Mouse (Mus musculus) Muller cell, postnatal 12 days (primary cell): ENCODE data around the gene Meaf6.

Source experiments
- DNase-seq: peaks from one replicate; pipeline ENCODE4 v3.0.0-alpha.2; 2015; ENCODE audit errors: inconsistent ontology term

Meaf6 gene

DNA sequence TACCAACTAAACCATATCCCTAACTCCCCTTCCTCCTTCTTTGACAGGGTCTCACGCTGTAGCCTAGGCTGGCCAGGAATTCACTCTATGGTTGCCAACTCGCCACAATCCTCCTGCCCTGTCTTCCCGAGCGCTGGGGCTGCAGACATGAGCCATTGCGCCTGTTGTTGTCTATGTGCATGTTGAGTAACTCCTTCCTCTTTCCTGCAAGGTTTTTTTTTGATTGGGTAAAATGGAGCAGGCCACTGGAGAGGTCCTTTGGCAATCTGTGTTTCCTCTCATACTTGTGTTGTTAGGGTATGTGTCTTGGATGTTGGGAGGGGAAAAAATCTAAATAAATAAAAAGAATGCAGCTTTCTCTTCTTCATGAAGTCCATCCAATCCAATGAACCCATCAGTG, 59.3 kb downstream of the Meaf6 start:
- no peak for DNase-seq

GRCm38 (mm10) chr4:125144627-125145026, 59.7 kb downstream of the Meaf6 start:
- peak; percentile 58 for DNase-seq

GRCm38 (mm10) chr4:125145213-125145612, 60.3 kb downstream of the Meaf6 start:
- no peak for DNase-seq

DNA sequence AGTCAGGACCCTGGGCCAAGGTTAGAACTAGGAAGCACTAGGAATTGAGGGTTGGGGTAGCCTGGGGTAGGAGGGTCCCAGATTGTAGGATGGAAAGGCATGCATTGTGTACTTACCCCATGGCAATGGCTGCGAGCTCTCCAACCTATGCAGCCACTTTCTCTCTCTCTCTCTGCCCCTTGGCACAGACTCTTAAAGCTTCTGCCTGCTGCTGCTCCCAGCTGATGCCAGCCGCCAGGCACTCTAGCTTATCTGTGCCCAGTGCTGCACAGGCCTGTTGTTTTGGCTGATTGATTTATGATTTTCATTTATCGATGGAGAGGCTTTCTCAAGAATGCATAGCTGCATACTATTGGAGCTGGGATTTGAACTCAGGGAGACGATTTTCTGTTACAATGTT, 63.0 kb downstream of the Meaf6 start:
- DNase-seq = no peak

GRCm38 (mm10) chr4:125149460-125149859, 64.5 kb downstream of the Meaf6 start:
- no peak for DNase-seq

DNA sequence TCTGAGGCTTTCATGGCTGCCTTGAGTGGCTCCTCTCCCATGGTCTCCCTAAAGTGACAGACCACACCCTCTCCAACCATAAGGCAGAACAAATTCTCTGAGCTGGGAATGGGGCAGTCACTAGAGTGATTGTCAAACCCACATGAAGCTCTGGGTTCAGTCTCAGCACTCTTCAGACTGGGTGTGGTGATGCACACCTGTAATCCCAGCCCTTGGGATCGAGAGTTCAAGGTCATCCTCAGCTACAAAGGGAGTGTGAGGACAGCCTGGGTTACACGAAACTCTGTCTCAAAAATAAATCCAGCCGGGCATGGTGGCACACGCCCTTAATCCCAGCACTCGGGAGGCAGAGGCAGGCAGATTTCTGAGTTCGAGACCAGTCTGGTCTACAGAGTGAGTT, 67.5 kb downstream of the Meaf6 start:
- no peak for DNase-seq

- no peak for DNase-seq
These were observed 68.8 kb downstream of the Meaf6 start for GRCm38 (mm10) chr4:125153659-125154241.

- no peak for DNase-seq
These were observed 70.7 kb downstream of the Meaf6 start for GRCm38 (mm10) chr4:125155646-125156045.

DNA sequence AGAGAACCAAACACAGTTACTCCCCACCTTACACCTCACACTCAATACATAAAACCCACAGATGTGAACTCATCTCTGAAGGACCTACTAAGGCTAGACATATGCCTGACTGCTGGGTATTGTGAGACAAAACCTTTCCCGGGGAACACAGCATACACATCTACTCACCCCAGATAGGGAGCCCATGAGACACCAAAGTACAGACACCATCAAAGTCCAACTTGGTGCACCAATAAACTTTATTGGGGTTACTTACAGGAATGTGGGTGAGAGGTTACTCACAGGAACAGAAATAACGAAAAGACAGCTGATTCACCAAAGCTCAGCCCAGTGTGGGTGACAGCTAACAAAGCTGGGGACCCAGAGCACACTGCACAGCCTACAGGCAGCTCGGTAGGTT, 72.4 kb downstream of the Meaf6 start:
- no peak for DNase-seq

GRCm38 (mm10) chr4:125158081-125158480, 73.1 kb downstream of the Meaf6 start:
- DNase-seq = no peak

DNA sequence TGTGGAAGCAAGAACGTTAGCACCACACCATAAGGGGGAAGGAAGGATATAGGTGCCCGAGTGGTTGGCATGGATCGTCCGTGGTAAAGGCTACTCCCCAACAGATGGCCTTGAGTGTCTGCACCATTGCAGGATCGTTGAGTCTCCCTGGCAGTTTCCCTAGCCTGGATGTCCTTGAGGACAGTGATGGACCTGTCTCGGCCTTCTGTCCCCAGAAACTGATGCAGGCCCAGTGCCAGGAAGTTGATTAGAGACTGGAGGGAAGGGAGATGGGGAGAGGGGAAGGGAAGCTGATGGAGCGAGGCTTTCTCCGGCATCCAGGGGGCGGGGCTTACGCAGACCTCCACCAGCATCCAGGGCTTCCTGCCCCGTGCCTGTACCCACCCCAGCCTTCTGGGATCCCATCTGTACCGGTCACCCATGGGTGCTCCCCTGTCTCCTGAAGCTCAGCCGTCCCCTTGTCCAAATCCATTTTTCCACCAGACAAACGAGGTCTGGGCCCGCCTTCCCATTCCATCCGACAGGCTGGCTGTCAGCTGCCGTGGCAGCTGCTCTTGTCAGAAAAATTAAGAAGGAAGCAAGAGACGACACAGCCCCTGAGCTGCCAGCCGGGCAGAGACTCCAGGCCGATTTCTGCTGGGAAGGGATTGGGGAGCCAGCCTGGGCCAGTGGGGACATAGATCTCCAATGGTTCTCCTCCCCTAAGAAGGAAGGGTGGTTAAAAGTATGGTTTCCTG, 73.8 kb downstream of the Meaf6 start:
- DNase-seq = peak; percentile 7

DNA sequence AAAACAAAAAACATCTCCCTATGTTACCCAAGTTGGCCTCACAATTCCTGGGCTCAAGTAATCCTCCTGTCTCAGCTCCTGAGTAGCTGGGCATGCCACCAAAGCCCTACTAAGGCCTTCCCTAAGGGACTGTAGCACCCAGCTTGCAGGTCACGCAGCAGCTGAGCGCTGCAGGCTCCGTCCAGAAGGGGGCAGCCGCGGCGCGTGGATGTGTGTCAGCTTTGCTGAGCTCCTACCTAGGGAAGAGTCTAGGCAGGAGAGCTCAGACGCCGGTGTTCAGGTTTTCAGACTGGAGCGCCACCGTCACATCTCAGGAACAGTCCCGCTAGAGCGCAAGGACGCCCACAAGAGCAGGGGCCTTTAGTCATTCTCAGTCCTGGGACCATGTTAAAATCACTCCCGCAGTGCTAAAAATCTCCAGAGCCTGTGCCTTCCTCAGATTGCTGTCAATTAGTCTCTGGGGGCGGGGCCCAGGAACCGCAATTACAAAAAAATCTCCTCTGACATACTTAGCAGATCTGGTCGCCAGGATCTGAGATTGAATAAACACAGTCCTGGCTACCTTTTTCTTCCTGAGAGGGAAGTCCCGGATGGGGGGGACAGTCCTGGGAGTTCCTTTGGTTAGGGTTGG, 75.5 kb downstream of the Meaf6 start:
- peak; percentile 89 for DNase-seq

DNA sequence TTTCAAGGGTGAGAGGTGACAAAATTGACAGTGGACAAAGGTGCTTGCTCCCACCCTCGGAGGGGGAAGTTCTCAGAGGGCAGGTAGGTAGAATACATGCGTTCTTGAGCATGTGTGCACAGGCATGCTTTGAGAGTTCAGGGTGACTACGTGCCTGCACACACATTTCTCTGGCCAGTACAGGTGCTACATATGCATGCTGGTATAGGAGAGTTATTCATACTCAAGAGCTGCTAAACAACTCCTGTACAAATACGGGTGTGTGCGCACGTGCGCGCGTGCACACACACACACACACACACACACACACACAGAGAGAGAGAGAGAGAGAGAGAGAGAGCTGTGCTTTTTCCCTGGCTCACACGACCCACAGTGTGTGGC, 76.0 kb downstream of the Meaf6 start:
- no peak for DNase-seq

GRCm38 (mm10) chr4:125161392-125161791, 76.5 kb downstream of the Meaf6 start:
- no peak for DNase-seq

- DNase-seq = no peak
These were observed 77.8 kb downstream of the Meaf6 start for GRCm38 (mm10) chr4:125162701-125163100.
